Mouse (Mus musculus): ENCODE measurements around the gene Mut.

The Mut gene

DNA sequence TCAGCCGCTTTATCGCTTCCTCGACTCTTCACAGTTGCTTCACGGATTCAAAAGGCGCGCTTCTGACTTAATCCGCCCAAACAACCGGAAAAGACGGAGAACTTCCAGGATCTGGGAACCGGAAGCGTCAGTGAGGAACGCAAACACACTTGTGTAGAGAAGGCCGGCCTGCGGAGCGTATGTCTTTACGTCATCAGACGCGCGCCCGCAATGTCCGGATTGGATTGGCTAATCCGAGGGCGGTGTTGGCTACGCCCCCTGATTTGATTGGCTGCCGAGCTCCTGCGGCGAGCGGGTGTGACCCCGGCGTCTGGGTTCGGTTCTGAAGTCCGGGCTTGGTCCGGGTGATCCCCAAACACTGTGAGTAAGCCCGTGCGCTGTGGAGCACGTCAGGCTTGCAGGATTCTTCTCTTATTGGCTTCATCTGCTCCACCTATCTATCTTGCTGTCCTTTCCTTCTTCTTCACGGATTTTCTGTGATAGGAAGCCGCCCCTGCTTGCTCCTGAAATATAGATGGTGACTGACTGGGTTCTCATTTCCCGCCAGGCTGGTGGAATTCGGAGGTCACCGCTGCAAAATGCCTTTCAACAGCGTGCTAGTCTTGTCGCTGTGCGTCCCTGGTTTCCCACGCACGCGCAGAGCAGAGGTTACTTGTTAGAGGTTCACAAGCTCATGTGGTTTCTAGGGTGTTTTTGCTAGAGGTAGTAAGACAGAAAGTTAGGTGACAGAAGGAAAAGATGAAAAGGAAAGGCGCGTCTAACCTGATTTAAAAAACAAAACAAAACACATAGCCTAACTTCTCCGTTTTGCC lies at the start of gene Mut, which contains the start of gene Cenpq:
Gene Mut (plus strand): TSS at position 266 of the 812 bp plus-strand sequence.
Gene Cenpq (minus strand): TSS at position 628 of the 812 bp plus-strand sequence.
- in situ Hi-C loops (cut with MboI, MseI): loop anchor here in 1 of 2 experiments (25.0 kb wide), 1 partner anchor 1878 kb away; no protein-coding TSS in a partner anchor

DNA sequence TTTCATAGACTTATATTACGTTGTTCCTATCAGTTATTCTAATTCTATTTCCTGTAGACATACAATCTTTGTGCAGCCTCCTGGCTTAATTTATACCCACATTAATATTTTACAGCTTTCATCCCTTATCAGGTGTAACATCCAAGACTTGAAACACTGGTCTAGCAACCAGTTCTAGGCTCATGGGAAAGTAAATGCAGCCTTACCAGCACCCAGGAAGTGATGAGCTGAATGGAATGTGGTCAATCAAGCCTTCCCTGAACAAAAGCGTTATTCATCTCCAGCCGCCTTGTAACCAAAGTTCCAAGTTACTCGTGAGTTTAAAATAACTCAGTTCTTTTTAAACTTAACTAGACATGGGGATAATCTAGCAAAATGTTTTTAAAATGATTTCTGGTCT lies 49.3 kb upstream of the Mut start:
- in situ Hi-C loops (cut with MboI, MseI): no loop called here

DNA sequence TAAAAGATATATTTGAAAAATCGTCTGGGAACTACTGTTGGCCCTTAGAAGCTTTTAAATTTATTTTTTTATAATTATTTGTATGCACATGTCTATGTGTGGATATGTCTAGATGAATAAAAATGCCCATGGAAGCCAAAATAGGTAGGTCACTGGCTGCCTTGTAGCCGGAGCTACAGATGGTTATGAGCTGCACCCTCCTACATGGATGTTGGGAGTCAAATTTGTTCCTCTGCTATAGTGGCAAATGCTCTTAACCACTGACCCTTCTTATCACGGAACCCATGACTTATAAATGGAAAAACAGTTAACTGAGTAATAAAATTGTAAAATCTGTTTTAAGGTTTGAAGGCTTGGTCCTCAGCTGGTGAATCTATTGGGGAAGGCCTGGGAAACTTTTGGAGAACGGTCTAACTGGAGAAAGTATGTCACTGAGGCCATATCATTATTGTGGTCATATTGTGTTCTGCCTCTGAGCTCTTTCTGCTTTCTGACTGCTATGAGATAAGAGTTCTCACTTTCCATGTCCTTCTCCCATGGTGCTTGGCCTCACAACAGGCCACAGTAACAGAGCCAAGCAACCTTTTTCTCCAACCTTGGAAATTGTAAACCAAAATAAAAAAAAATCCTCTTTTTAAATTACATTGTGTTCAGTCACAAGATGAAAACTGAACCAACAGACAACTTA lies 46.5 kb upstream of the Mut start:
- in situ Hi-C loops (cut with MboI, MseI): no loop called here

DNA sequence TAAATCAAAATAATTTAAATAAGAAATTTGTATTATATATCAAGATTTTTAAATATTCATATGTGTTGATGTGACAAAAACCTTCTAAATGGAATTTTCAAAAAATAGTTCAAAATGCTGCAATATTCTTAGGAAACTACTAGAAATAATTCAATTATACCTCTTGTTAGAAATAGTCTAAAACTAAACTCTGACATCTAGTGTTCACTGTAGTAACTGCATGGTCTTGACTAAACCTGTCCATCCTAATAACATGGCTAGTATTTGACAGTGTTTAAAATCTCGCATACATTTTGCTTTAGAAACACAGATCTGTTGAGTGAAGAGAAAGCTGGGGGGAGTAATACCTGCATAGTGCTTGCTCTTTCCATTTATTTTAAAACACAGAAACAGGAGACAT lies 37.6 kb upstream of the Mut start:
- in situ Hi-C loops (cut with MboI, MseI): loop anchor here in 1 of 2 experiments (10.0 kb wide), 1 partner anchor 798 kb away; no protein-coding TSS in a partner anchor

DNA sequence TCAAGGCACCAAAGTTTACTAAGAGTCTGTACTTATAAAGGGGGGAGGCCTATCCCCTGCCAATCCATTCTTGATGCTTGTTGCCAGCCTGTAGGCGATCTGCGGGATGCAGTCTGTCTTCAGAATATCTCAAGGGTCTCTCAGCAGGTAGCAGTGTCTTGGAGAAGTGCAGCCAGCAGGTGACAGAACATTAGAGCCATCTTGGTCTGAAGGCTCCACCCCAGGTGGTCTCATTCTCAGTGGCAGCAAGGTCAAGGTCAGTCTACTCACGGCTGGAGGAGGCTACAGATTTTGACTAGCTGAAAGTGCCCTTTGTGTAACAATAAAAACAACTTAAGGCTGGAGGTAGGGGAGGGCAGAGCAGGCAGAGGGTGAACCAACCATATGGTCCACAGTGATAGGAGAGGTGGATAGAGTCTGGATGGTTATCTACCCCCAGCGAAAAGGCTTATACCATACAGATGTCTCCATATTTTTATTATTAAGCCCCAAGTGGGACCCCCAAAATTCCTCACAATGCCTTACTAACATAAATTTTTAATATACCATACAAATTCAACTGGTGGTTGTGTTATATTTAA lies 34.6 kb upstream of the Mut start:
- in situ Hi-C loops (cut with MboI, MseI): loop anchor here in 1 of 2 experiments (10.0 kb wide), 1 partner anchor 795 kb away; no protein-coding TSS in a partner anchor

DNA sequence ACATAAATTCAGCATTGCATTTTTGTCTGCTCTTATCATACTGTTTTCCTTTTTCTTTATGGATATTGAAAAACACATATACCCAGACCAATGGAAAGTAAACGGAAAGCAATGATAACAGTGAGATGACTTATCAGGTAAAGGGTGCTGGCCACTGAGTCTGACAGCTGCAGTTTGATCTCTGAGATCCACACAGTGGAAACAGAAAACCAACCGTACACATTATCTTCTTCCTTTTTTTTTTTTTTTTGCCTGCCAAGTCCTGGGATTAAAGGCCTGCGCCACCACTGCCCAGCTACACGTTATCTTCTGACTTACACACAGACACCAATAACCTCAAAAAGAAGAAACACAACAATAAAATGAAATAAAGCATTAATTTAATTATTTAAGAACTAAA lies 31.1 kb upstream of the Mut start:
- in situ Hi-C loops (cut with MboI, MseI): no loop called here

DNA sequence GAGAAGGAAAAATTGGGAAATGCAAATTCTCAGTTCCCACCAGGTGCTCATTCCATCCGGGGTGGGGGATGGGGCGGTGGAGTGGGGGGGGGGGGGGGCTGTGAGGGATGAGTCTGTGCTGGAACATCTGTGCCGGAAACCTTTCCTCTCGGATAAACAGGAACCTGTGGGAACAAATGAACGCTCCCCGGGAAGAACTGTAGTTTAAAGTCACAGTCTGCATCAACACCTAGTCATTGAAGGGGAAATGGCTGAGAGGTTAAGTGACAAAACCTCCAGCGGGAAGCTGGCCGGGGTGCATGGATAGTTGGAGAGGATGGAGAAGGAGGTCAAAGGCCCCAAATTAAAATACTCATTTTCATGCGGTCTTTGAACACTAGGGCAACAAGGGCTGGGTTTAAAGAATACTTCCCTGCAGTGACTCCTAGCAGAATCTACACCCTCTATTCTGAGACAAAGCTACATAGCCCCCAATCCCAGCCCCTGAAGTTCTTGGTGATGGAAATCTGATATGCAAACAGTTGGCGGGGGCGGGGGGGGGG lies 30.4 kb upstream of the Mut start:
- in situ Hi-C loops (cut with MboI, MseI): no loop called here

DNA sequence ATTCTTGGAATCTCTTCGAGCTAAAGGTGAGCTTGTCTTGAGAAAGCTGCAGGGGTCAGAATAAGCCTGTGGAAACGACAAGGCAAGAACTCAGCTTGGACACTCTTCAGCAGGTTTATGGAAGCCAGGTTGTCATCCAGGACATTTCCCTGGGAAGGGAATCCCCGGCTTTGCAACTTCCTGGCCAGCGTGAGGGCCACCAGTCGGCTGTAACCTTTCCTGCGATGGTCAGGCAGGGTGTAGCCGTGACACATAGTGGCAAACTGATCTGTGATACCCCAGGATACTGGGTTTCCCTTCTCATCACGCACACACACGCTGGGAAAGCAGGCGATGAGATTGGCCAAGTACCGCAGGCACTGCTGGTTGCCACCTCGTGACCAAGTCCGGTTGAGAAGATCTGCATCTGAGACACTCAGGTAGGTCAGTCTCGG lies 29.7 kb upstream of the Mut start:
- in situ Hi-C loops (cut with MboI, MseI): no loop called here

DNA sequence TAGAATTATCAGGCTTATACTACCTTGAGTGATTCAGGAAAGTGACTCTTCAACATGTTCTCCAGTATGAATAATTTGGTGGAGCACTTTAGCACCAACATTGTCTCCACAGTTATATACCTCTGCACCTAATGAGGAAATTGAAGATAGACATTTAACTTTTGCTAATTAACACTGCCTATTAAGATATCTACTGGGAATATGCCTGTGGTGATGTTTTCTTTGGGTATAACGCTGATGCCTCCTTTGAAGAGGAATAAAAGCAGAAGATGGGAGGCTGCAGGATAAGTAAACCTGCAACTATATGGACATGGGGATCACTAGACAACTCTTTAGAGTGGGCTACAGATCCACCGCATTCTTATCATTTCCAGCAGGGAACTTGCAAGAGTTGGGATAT lies 20.2 kb upstream of the Mut start, which contains the start of gene Glyatl3:
Gene Glyatl3 (minus strand): TSS at position 101 of the 400 bp plus-strand sequence.
- in situ Hi-C loops (cut with MboI, MseI): no loop called here

DNA sequence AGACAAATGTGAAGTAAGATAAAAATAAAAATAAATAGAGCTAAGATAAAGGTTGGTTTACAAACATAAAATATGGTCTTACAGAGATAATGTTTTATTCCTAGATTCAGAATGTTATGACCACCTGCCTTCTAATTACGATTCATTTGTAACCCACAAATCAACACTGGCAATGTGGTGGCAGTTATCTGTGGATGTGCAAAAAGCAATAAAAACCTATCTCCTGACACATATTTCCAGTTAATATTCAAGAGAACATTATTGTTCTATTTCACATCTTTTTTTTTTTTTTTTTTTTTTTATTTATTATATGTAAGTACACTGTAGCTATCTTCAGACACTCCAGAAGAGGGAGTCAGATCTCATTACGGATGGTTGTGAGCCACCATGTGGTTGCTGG lies 19.0 kb upstream of the Mut start:
- in situ Hi-C loops (cut with MboI, MseI): no loop called here

DNA sequence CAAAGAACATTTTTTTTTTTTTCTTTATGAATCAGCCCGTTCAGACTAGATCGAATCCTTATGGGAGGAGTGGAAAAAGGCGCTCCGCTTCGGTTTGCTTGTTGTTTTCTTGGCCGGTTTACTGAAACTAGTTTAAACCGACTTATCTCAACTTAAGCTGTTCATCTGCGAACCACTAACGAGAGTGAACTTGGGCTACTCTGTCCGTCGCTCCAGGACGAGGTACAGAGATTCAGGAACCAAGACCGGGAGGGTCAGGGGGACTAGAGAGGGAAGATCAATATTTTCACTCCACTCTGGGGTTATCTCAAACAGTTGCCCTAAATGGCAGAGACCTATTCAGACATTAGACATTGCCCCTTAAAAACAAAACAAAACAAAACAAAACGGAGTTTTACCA lies 500 bp upstream of the Mut start:
- in situ Hi-C loops (cut with MboI, MseI): loop anchor here in 1 of 2 experiments (25.0 kb wide), 1 partner anchor 1878 kb away; no protein-coding TSS in a partner anchor

DNA sequence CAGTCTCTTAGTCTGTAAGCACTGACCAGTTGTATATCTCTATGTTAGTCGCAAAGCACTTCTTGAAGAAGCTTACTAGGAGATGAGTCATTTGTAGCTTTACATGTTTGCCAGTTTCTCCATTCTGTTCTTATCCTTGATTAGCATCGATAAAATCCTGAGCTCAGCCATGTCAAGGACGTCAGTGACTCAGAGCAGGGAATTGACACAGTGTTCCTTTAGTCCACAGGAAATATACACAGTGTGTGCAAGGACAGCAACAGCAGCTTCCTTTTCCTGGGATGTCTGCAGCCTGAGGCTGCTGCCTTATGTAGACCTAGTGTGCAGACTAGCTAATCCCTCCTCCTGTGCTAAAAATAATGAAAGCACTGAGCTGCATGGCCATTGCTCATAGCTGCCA lies 14.0 kb downstream of the Mut start:
- in situ Hi-C loops (cut with MboI, MseI): loop anchor here in 1 of 2 experiments (25.0 kb wide), 1 partner anchor 1864 kb away; no protein-coding TSS in a partner anchor

DNA sequence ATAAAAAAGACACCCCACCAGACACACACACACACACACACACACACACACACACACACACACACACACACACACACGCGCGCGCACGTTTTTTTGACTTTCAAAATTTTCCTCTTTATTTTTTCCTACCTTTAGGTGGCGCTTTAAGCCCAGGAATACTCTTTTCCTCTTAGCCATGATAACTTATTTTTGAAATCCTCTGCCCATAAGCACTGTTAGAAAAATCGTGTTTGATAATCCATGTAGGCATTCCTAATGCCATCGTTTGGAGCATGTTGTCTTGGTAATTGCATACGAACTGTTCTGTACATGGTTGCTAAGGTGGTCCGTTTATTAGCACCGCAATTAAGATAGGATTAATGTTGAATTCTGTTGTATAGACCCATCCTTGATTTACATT lies 43.4 kb downstream of the Mut start:
- in situ Hi-C loops (cut with MboI, MseI): no loop called here

DNA sequence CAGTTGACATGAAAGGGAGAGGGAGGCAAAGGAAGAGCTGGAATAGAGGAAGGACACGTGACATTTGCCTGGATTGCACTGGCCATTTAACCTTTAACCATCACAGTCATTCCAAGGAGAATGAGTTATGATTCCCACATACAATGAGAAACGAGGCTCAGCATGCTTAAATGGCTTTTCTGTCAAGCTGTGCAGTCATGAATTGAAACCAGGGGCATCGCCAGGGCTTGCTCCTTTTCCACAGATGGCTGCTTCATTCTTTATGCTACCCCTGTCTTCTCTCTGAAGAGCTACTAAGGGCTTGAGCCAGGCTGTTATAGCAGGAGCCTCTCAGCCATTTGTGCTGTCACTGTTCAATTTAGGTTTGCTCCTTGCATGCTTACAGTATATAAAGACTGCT lies 57.6 kb downstream of the Mut start:
- in situ Hi-C loops (cut with MboI, MseI): no loop called here

Measured in T-helper 17 cell (primary cell).